Mouse (Mus musculus) cortical plate, adult 2 months (tissue): ENCODE measurements around the gene Immp2l.

ENCODE experiments used
- CTCF ChIP-seq: fragments of 200-500 bp; IDR thresholded peaks from 2 replicates; pipeline ENCODE4 v1.5.1; 2011; ENCODE audit warnings: mild to moderate bottlenecking, control low read depth, low read length; ENCODE audit not compliant: insufficient read depth; ENCODE audit errors: extremely low read depth
- POLR2A ChIP-seq: fragments of 200-500 bp; IDR thresholded peaks from 2 replicates; pipeline ENCODE4 v1.6.1; 2011; ENCODE audit warnings: mild to moderate bottlenecking, low read length, control low read depth; ENCODE audit not compliant: insufficient read depth; ENCODE audit errors: extremely low read depth

- TF ChIP-seq CTCF = no peak
- no peak for TF ChIP-seq POLR2A
Observed at GRCm38 (mm10) chr12:41521671-41522070, 497.8 kb downstream of the Immp2l start.
